Comparison of ENCODE assay signal across 21 mouse cellular contexts in genomic region chr8:13512016-13512415, GRCm38 (mm10). TPM values are rescaled to one million over a fixed set of nuclear protein-coding genes. Genes with fewer than 3 reads are reported as not detected.
"Had no signal": no experiment of that assay in that cellular context is flagged by ENCODE, and none has a peak within 500 bp of the region (broad histone marks: within the 10 kb centered on the region; RNA-seq: fewer than 3 reads in every experiment).

No protein-coding gene starts in this region.

- H3K9me3 ChIP-seq: limb, embryonic 13.5 days; midbrain, embryonic 15.5 days; neural tube, embryonic 12.5 days; stomach, embryonic 15.5 days had no signal

- H3K27me3 ChIP-seq: limb, embryonic 13.5 days; midbrain, embryonic 15.5 days; neural tube, embryonic 12.5 days; stomach, embryonic 15.5 days had no signal

- ATAC-seq: midbrain, embryonic 15.5 days had no signal

- H3K4me2 ChIP-seq: limb, embryonic 13.5 days; midbrain, embryonic 15.5 days; neural tube, embryonic 12.5 days; stomach, embryonic 15.5 days had no signal

- H3K9ac ChIP-seq: limb, embryonic 13.5 days; liver, embryonic 14.5 days; midbrain, embryonic 15.5 days; neural tube, embryonic 12.5 days; stomach, embryonic 15.5 days had no signal

- H3K4me1 ChIP-seq: midbrain, embryonic 15.5 days; neural tube, embryonic 12.5 days had no signal

- H3K27ac ChIP-seq: kidney, postnatal 0 days; limb, embryonic 13.5 days; liver, embryonic 14.5 days; midbrain, embryonic 15.5 days; neural tube, embryonic 12.5 days; stomach, embryonic 15.5 days had no signal

- H3K36me3 ChIP-seq: limb, embryonic 13.5 days; midbrain, embryonic 15.5 days; neural tube, embryonic 12.5 days; stomach, embryonic 15.5 days had no signal

- H3K4me3 ChIP-seq: limb, embryonic 13.5 days; midbrain, embryonic 15.5 days; neural tube, embryonic 12.5 days; stomach, embryonic 15.5 days had no signal

- DNase-seq: kidney, postnatal 36 days; lung, adult 18-20 months; lung, postnatal 36 days; retina, postnatal 1 day; right cerebral cortex, postnatal 14 days; thymus, adult 2 months; thymus, postnatal 36 days had no signal

RNA-seq across cellular contexts. Expression of gene Gas6, which starts 17.7 kb away (rescaled TPM):
- total RNA-seq: monocyte, adult 5-6 weeks; neutrophil, adult 5-6 weeks had no signal

RNA-seq across cellular contexts. Expression of gene 1700029H14Rik, which starts 50.2 kb away (rescaled TPM):
- total RNA-seq: layer of hippocampus, adult 8-10 months; left cerebral cortex, adult 18-20 months; left cerebral cortex, postnatal 4 days; liver, adult 2 months; megakaryocyte progenitor cell, adult 5-6 weeks had no signal
- polyA plus RNA-seq: kidney, postnatal 0 days; limb, embryonic 13.5 days; liver, adult 2 months; lung, embryonic 16.5 days; midbrain, embryonic 15.5 days; neural tube, embryonic 12.5 days; stomach, embryonic 15.5 days had no signal
